Mouse (Mus musculus) midbrain, embryonic 14.5 days (tissue): ENCODE measurements around the gene Zfp639. TPM values are rescaled to one million over a fixed set of nuclear protein-coding genes. Genes with fewer than 3 reads are reported as not detected.

Source experiments
- ATAC-seq: fragments of 200-750 bp; cut with Nextera tagmentation; 2 replicates; pipeline ENCODE4 v1.8.0; 2017; ENCODE audit warnings: moderate number of reproducible peaks, moderate library complexity; ENCODE audit not compliant: low FRiP score, low TSS enrichment
- DNase-seq: peaks from one replicate; pipeline ENCODE4 v3.0.0-alpha.2; 2015
- H3K27ac ChIP-seq: fragments of 300-500 bp; sonication (generic); replicated peaks from 2 replicates; pipeline ENCODE4 v1.5.1; 2014; ENCODE audit warnings: mild to moderate bottlenecking, low read depth, low read length, moderate library complexity
- H3K27me3 ChIP-seq: fragments of 300-500 bp; sonication (generic); 2 replicates; pipeline ENCODE4 v1.6.1; 2014; ENCODE audit warnings: low read length, control low read depth, mixed read lengths; ENCODE audit not compliant: control insufficient read depth, insufficient read depth
- H3K36me3 ChIP-seq: fragments of 300-500 bp; sonication (generic); 2 replicates; pipeline ENCODE4 v1.6.1; 2014; ENCODE audit warnings: low read length, control low read depth; ENCODE audit not compliant: control insufficient read depth, insufficient read depth
- H3K4me1 ChIP-seq: fragments of 300-500 bp; sonication (generic); 2 replicates; pipeline ENCODE4 v1.6.1; 2014; ENCODE audit warnings: mild to moderate bottlenecking, antibody characterized with exemption, low read length, control low read depth; ENCODE audit not compliant: control insufficient read depth, insufficient read depth
- H3K4me2 ChIP-seq: fragments of 300-500 bp; sonication (generic); 2 replicates; pipeline ENCODE4 v1.6.1; 2014; ENCODE audit warnings: mild to moderate bottlenecking, low read length, moderate library complexity
- H3K4me3 ChIP-seq: fragments of 300-500 bp; sonication (generic); replicated peaks from 2 replicates; pipeline ENCODE4 v1.5.1; 2014; ENCODE audit warnings: low read depth, low read length
- H3K9ac ChIP-seq: fragments of 300-500 bp; sonication (generic); replicated peaks from 2 replicates; pipeline ENCODE4 v1.6.1; 2014; ENCODE audit warnings: mild to moderate bottlenecking, low read length, moderate library complexity
- H3K9me3 ChIP-seq: fragments of 300-500 bp; sonication (generic); 2 replicates; pipeline ENCODE4 v1.6.1; 2016; ENCODE audit warnings: low read length, control low read depth, mixed read lengths; ENCODE audit not compliant: control insufficient read depth
- WGBS: fragments of 180-500 bp; shearing (Covaris S2); extraction: QIAGEN DNeasy Blood & Tissue Kit; methylation state at CpG from one replicate; pipeline ENCODE4 v1.1.7; 2014; 5-methylcytosine and 5-hydroxymethylcytosine counted together
- polyA plus RNA-seq: library from polyadenylated mRNA; unstranded; fragments of >200 nt; fragmentation: Nextera tagmentation; extraction: Ambion mirVana; gene quantifications from 2 replicates; pipeline ENCODE4 v1.2.1, GENCODE M21; 2014

Gene Zfp639
- polyA plus RNA-seq, 1 experiment from 2014 or later = 46.2 TPM

- DNase-seq (peak; percentile 19), ATAC-seq (no peak)
- no peak overlapping the region for H3K9ac ChIP-seq
- no peak overlapping the region for H3K4me3 ChIP-seq
- H3K27ac ChIP-seq = no peak overlapping the region
- no peaks in the 10 kb centered on the region for H3K27me3 ChIP-seq
- H3K9me3 ChIP-seq = no peaks in the 10 kb centered on the region
- no peak overlapping the region for H3K4me2 ChIP-seq
- no peaks in the 10 kb centered on the region for H3K36me3 ChIP-seq
- WGBS = 23% methylated on average over 8 of the region's 8 CpGs
- no peaks in the 10 kb centered on the region for H3K4me1 ChIP-seq
Observed at GRCm38 (mm10) chr3:32495856-32496710, 14.0 kb upstream of the Zfp639 start.

- Histone ChIP-seq H3K27me3 (no peaks in the 10 kb centered on the region), H3K4me1 (no peaks in the 10 kb centered on the region), H3K9ac (no peak overlapping the region), H3K4me2 (no peak overlapping the region), H3K27ac (no peak overlapping the region), H3K9me3 (no peaks in the 10 kb centered on the region), H3K36me3 (no peaks in the 10 kb centered on the region), H3K4me3 (no peak overlapping the region)
- DNase-seq (no peak), ATAC-seq (no peak)
- 94% methylated on average over 1 of the region's 1 CpGs for WGBS
Observed at GRCm38 (mm10) chr3:32496711-32497070, 13.4 kb upstream of the Zfp639 start.

GRCm38 (mm10) chr3:32500346-32500745 lies 9.7 kb upstream of the Zfp639 start:
- WGBS = 92% methylated on average over 2 of the region's 2 CpGs
- H3K9me3 ChIP-seq = no peaks in the 10 kb centered on the region
- H3K27ac ChIP-seq = no peak overlapping the region
- no peak overlapping the region for H3K4me2 ChIP-seq
- no peaks in the 10 kb centered on the region for H3K36me3 ChIP-seq
- no peak overlapping the region for H3K4me3 ChIP-seq
- no peak for DNase-seq
- H3K27me3 ChIP-seq = no peaks in the 10 kb centered on the region
- no peaks in the 10 kb centered on the region for H3K4me1 ChIP-seq
- ATAC-seq = no peak
- no peak overlapping the region for H3K9ac ChIP-seq

- H3K4me1 ChIP-seq = no peaks in the 10 kb centered on the region
- 67% methylated on average over 3 of the region's 3 CpGs for WGBS
Observed at GRCm38 (mm10) chr3:32505841-32506240, 4.2 kb upstream of the Zfp639 start.

GRCm38 (mm10) chr3:32506366-32507225 lies 3.5 kb upstream of the Zfp639 start:
- Histone ChIP-seq H3K27me3 (no peaks in the 10 kb centered on the region), H3K4me1 (peaks cover 3% of the 10 kb centered on the region; the same call in 1 of the 2 replicates), H3K9ac (no peak overlapping the region), H3K4me3 (no peak overlapping the region), H3K36me3 (no peaks in the 10 kb centered on the region), H3K4me2 (no peak overlapping the region), H3K9me3 (no peaks in the 10 kb centered on the region), H3K27ac (no peak overlapping the region)
- no peak for DNase-seq
- no peak for ATAC-seq
- WGBS = 60% methylated on average over 11 of the region's 11 CpGs

More at GRCm38 (mm10) chr3:32505841-32506240, 4.2 kb upstream of the Zfp639 start:
- DNase-seq (no peak), ATAC-seq (no peak)
- Histone ChIP-seq H3K9ac (no peak overlapping the region), H3K36me3 (no peaks in the 10 kb centered on the region), H3K9me3 (no peaks in the 10 kb centered on the region), H3K4me3 (no peak overlapping the region), H3K4me2 (no peak overlapping the region), H3K27me3 (no peaks in the 10 kb centered on the region), H3K27ac (no peak overlapping the region)

- Histone ChIP-seq H3K4me3 (peak overlapping the region; percentile 6; the same call in 1 of the 2 replicates), H3K27ac (no peak overlapping the region), H3K9ac (no peak overlapping the region), H3K36me3 (no peaks in the 10 kb centered on the region), H3K4me2 (peak overlapping the region; percentile 66), H3K4me1 (peaks cover 8% of the 10 kb centered on the region; the same call in 1 of the 2 replicates), H3K9me3 (no peaks in the 10 kb centered on the region), H3K27me3 (no peaks in the 10 kb centered on the region)
- WGBS = under 1% methylated on average over 17 of the region's 17 CpGs
- DNase-seq (peak; percentile 93), ATAC-seq (0 out of 2 replicates have a peak, but pooled peaks have one; percentile 29)
Observed at GRCm38 (mm10) chr3:32508666-32509324, 1.3 kb upstream of the Zfp639 start.

- H3K9ac ChIP-seq = peak overlapping the region; percentile 93
- under 1% methylated on average over 68 of the region's 69 CpGs for WGBS
- H3K4me3 ChIP-seq = peak overlapping the region; percentile 89
Observed at GRCm38 (mm10) chr3:32510375-32511190, 524 bp downstream of the Zfp639 start.

GRCm38 (mm10) chr3:32511191-32511550 lies 1.1 kb downstream of the Zfp639 start:
- Histone ChIP-seq H3K4me1 (peaks cover 8% of the 10 kb centered on the region; the same call in 1 of the 2 replicates), H3K4me2 (peak overlapping the region; percentile 66), H3K36me3 (peaks cover 16% of the 10 kb centered on the region), H3K9ac (peak overlapping the region; percentile 93), H3K27ac (peak overlapping the region; percentile 80; the same call in 1 of the 2 replicates), H3K27me3 (no peaks in the 10 kb centered on the region), H3K4me3 (peak overlapping the region; percentile 89), H3K9me3 (no peaks in the 10 kb centered on the region)
- ATAC-seq = no peak
- peak; percentile 51 for DNase-seq
- WGBS = 7% methylated on average over 13 of the region's 13 CpGs

More at GRCm38 (mm10) chr3:32510375-32511190, 524 bp downstream of the Zfp639 start:
- Histone ChIP-seq H3K4me2 (peak overlapping the region; percentile 66), H3K4me1 (peaks cover 8% of the 10 kb centered on the region; the same call in 1 of the 2 replicates), H3K36me3 (peaks cover 10% of the 10 kb centered on the region), H3K27me3 (no peaks in the 10 kb centered on the region), H3K27ac (peak overlapping the region; percentile 80), H3K9me3 (no peaks in the 10 kb centered on the region)
- ATAC-seq (peak; percentile 92), DNase-seq (peak; percentile 95)
